Mouse (Mus musculus) c-Kit-positive CD71-negative TER-119-negative erythroid progenitor cells, embryonic 14.5 days (primary cell): ENCODE measurements around the gene Zcchc2.

ENCODE experiments used
- DNase-seq: peaks from one replicate; pipeline ENCODE4 v3.0.0-alpha.2; 2013; ENCODE audit warnings: low read depth

Gene Zcchc2

DNA sequence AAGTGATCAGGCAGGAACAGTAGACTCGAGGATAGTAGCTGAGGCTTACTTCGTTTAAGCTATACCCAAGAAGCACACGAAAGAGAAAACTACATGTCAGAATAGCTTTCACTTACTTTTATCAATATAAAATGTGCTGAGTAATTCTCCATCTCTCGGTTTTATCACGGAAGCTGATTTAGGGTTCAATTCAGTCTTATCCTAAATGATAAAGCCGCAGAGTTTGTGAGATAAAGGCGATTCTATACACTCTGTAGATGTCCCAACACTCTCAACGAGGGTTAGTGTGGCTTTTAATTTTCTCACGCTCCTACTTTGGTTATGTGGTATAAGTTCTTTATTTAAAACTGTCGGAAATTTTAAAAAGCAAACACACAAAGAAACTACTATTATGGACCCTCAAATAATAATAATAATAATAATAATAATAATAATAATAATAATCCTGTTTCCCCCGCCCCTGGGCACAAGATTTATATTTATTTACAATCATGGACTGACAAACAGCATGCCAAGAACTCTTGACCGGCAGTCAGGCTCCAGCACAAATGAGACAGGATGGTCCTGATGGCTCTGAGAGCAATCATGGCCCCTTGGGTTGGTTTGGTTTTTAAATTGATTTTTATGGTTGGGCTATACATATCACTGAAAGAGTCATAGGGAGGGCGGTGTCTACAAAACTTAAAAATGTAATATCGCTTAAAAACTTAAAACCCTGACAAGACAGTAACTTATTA lies 1.1 kb upstream of the Zcchc2 start:
- no peak for DNase-seq

- DNase-seq: no peak
These were observed 594 bp upstream of the Zcchc2 start for GRCm38 (mm10) chr1:105989640-105989984.

- DNase-seq: no peak
These were observed 930 bp downstream of the Zcchc2 start for GRCm38 (mm10) chr1:105990911-105991761.

DNA sequence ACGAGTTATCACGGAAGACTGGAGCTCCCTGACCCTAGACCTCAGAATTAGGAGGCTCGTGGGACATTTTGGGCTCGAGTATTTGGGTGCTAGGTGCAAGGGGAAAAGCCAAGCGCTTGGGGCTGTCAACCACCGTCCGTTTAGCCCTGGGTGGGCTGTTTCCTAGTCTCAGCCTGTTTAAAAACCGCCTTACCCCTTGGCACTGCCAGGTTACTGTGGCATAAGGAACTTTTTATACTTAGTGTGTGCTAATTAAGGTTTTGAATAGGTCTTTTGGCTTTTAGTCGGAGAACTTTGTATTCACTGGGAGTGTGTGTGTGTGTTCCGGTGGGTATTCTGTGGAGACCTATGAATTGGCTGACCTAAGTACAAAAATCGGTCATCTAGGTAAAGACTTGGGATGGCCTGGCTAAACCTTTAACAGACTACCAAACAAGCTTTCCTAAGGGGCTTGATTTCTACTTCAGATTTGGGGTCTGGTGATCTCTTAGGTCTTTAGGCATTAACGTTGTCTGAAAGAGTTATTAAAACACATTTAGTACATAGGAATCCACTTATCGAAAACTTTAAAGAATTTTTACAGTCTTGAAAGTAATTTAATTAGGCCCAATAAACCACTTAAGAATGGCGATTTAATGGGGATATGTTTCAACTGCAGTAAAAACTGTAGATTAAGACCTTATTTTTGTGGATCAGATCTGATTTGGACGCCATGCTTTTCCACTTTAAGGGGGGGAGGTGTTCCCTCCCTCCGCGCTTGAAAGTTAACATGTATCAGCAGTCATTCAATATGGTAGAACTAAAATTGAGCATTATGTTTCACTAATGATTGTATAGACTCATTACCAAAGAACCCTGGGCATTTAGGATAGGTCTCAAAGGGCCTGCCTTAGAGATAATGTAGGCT lies 2.0 kb downstream of the Zcchc2 start:
- DNase-seq: no peak

GRCm38 (mm10) chr1:105993196-105993595 lies 3.0 kb downstream of the Zcchc2 start:
- no peak for DNase-seq

DNA sequence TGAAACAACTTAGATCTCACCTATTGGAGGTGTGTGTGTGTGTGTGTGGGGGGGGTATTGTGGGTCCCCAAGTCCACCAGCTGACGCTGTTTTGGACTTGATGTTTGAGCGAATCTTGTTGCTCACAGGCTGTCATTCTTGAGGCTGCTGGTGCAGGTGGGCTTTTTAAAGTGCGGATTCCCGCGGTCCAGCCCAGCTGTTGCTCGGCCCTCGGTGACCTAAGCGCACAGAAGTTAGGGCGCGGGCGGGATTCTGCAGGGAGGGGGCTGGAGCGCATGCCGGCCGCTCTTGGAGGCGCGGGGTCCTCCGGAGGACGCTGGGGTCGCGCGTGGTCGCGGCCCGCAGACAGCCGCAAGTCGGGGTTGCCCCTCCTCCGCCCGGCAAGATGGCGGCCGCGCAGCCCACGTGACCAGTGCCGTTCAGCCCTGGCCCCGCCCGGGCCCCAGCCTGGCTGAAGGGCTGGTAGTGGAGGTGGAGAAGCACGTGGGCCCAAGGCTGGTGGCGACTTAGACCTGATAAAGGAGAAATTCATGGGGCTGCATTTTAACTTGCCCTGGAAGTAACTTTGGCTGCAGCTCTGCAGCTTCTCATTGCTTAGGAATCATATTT lies 3.5 kb downstream of the Zcchc2 start:
- no peak for DNase-seq

DNA sequence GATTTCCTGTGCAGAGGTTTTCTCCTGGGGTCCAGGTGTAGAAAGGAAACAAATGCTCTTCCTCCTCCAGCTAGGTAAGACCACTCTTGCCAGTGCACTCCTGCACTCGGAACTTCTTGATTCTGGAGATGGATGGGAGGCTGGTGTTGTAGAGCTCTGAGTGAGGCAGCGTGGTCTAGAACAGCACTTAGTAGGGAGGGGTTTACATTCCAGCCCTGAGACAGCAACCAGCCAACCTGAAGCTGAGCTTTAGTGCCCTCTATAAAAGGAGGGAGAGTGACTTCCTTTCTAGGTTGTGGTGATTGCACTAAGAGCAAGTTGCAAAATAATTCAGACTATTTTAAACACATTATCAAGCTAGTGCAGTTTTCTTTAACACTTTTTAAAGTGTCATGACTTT lies 5.8 kb downstream of the Zcchc2 start:
- no peak for DNase-seq

- DNase-seq: no peak
These were observed 7.1 kb downstream of the Zcchc2 start for GRCm38 (mm10) chr1:105997282-105997681.

GRCm38 (mm10) chr1:105999802-106000201 lies 9.6 kb downstream of the Zcchc2 start:
- DNase-seq: no peak

- DNase-seq: no peak
These were observed 17.4 kb downstream of the Zcchc2 start for GRCm38 (mm10) chr1:106007581-106007980.

DNA sequence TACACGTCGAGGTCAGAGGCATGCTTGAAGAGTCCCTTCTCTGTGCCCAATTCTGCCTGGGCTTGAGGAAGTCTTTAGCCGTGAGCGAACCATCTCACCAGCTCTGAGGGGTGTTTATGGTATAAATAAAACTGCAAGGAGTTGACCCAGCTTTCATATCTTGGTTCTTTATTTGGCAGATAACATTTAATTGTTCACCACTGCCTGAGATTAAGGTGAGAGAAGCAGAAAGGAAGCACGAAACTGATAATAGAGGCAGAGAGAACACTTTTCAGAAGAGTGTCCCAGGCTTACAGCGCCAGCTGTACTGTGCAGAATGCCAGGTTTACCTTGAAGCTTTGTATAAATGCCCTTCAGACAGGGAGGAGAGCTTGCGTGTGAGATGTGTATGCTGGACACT lies 20.9 kb downstream of the Zcchc2 start:
- DNase-seq: no peak

- DNase-seq: no peak
These were observed 23.6 kb downstream of the Zcchc2 start for GRCm38 (mm10) chr1:106013759-106014158.

GRCm38 (mm10) chr1:106016262-106016661 lies 26.1 kb downstream of the Zcchc2 start:
- no peak for DNase-seq

DNA sequence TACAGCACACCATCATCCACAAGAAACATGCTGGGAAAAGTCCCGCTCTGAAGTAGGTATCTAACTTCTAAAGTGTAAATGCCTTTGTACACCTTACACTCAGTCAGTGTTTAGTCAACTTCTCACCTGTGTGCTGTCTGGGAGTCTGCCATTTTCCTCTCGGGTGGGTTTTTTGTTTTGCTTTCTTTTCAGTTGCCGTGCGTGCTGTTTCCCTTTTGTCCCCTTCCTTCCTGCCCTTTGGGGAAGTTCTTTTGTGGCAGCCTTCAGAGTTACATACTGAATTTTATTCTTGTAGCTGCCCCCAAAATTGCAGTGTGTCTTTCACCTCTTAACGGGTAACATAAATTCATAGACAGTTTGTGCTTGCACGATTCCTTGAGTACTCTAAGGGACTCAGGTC lies 29.6 kb downstream of the Zcchc2 start:
- DNase-seq: no peak

DNA sequence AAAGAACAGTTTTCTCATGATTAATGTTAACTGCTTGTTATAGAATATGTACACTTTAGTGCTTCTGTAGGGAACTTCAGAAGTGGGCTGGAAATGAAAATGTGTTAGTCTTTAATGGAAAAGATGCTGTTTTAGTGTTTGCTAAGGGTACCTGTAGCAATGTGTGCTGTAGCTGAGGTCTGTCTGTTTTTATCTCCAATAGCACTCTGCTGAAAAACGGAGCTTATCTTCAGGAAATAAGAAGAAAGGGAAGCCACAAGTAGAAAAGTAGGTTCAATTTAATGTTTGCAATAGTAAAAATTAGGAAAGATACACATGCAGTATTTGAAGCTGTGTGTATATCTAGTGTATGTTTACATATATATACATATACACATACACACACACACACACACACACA lies 32.8 kb downstream of the Zcchc2 start:
- no peak for DNase-seq

DNA sequence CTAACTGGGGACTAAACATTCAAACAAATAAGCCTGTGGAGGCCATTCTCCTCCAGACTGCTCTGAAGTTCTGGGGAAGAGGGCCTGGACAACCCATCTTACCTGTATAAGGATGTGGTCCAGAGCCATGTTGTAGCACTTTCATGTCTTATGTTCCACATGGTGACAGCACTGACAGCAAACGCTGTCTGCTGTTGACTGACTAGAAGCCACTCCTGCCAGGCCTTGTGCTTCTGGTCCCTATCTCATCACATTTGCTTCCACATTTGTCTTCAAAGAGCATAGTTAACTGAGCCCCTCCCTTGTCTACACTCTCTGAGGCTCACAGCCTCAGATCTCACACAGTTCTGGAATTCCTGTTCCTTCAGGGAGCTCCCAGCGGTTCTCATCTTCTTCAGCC lies 34.0 kb downstream of the Zcchc2 start:
- DNase-seq: no peak

DNA sequence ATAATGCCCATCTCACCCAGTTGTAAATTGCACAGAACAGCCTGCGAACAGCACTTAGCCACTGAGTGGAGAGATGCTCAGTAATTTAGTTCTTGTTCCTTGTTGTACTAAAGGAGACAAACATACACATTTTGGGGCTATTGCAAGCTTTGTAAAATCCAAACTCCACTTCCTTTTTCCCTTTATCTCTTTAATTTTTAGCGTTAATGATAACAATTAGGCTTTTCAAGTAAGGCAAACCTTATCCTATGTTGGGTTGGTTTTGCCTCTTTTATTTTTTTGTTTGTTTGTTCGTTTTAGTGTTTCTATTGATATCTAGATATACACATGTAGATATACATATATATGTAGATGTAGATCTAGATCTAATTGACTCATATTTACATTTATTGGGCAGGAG lies 34.6 kb downstream of the Zcchc2 start:
- DNase-seq: no peak

DNA sequence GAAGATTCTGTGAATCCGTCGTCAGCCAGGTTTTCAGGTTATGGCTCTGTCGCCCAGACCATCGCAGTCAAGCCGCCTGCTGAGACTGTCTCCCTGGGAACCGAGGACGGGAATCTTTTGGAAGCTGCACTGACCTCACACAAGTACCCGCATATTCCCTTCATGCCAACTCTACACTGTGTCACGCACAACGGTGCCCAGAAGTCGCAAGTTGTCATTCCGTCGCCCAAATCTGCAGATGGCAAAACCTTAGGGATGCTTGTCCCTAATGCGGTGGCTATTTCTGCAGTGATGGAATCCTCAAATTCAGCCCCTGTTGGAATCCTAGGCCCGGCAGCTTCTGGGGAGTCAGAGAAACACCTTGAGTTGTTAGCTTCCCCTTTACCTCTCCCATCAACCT lies 39.6 kb downstream of the Zcchc2 start:
- DNase-seq: no peak

- DNase-seq: no peak
These were observed 40.1 kb downstream of the Zcchc2 start for GRCm38 (mm10) chr1:106030331-106030730.

DNA sequence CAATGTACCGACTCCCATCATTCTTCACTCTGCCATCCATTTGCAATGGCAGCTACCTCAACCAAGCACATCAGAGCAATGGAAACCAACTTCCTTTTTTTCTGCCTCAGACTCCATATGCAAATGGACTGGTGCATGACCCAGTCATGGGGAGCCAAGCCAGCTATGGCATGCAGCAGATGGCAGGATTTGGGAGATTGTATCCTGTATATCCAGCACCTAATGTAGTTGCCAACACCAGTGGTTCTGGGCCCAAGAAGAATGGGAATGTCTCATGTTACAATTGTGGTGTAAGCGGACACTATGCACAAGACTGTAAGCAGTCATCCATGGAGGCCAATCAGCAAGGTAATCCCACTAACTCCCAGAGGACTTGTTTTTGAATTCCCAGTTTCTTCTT lies 40.7 kb downstream of the Zcchc2 start:
- DNase-seq: no peak

DNA sequence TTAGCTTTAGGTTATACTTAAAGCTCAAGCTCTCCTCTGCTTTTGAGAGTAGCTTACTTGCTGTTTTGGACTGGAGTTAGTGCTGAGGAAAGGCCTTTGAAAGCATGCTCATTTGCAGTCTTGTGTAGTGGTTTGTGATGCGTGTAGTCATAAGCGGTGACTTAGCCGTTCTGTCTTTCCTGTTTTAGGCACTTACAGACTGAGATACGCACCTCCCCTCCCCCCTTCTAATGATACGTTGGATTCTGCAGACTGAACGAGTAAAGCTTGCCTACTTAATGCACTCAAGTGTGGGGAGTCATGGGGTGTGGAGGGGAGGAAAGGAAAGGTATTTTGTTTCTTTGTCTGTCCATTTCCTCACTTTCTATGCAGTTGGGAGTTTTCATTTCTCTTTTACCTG lies 41.7 kb downstream of the Zcchc2 start:
- DNase-seq: no peak

GRCm38 (mm10) chr1:106034776-106035175 lies 44.6 kb downstream of the Zcchc2 start:
- DNase-seq: no peak
